Mouse (Mus musculus) E14TG2a.4 (cell line): ENCODE results near the gene Trap1.

ENCODE experiments used
- CTCF ChIP-seq: conservative IDR thresholded peaks from 2 replicates; pipeline ENCODE4 v1.5.1; 2014; ENCODE audit warnings: low read length
- NANOG ChIP-seq: IDR thresholded peaks from 2 replicates; pipeline ENCODE4 v1.6.1; 2014; ENCODE audit warnings: borderline replicate concordance, low read length, mixed read lengths

DNA sequence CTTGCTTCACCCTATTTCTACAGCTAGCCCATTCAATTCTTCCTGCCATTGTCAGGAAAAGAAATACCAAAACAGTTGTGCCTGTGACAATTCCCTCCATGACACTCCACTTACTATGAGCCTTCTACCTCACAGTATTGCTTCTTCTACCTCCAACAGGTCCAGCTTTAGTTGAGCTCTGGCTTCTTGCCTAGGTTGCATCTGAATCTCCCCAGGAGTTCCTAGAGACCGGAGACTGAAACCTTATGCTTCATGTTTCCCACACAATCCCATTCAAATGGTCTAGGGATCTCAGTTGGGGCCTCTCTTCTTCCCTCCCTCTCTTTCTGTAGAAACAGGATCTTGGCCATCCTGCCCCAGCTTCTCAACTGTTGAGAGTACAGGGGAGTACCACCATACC lies 19.9 kb upstream of the Trap1 start:
- no peak for TF ChIP-seq CTCF
- TF ChIP-seq NANOG = no peak
